Mouse (Mus musculus): ENCODE results near the gene Gatb.

The Gatb gene

GRCm38 (mm10) chr3:85698496-85698895 lies 124.6 kb downstream of the Gatb start:
- DNase-seq (ENCODE audit: extremely low read depth, low read depth, low spot score), result no peak

- no peak for DNase-seq (ENCODE audit: extremely low read depth, low read depth, low spot score)
Measured at GRCm38 (mm10) chr3:85703141-85703882, 129.4 kb downstream of the Gatb start.
